Mouse (Mus musculus): ENCODE measurements around the gene Skap1.
"Not testable (repeated sequence)": the region's sequence is repeated elsewhere in the genome, so short reads cannot be mapped to it uniquely, and the experiment has no call there.

Skap1 gene

DNA sequence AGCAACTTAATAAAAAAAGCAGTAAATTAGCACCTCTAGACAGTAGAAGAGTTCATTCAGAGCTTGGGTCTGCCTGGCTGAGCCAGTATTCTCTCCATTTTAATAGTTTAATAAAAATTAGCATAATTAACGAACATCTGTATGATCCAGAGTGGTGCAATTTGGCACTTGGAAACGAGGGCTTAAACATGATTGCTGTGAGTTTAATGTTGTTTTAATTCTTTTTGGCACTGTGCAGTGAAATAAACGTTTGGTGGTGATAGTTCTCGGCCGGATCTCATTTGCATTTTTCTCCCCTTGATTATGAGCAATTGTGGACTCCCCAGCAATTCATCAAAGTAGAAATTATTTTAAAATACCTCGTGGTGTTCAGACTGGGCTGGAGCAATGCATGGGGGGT, 282.3 kb downstream of the Skap1 start:
- no peak for DNase-seq (ENCODE audit: low spot score in 2 of 2)

DNA sequence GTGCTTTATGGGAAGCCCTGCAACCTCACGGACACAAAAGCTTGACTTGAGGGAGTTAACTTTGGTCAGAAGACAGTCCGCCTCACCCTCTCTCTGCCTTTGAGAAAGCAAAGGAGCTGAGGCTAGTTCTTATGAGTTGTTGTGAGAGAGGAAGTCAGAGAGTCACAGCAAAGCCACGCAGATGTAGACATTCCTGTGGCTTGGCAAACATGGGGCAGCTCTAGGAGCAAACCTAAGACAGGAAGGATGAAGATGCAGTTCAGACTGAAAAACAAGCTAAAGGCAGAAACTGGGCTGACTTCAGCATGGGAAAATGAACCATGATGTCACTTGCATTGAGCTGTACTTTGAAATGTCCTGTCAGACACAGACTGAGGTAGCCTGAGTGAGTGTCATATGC, 283.2 kb downstream of the Skap1 start:
- no peak for DNase-seq (ENCODE audit: low spot score in 2 of 2)

DNA sequence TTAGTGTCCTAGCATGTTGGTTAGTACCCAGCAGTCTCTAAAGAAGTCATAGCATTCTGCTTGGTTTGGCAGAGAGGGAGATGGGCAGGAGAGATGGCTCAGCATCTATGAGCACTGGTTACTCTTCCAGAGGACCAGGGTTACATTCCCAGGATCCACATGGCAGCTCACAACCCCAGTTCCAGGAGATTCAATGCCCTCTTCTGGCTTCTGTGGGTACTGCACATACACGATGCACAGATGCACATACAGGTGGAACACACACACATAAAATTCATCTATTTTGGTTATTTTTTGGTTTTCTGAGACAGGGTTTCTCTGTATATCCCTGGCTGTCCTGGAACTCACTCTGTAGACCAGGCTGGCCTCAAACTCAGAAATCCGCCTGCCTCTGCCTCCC, 290.9 kb downstream of the Skap1 start:
- DNase-seq (ENCODE audit: low spot score in 2 of 2): no peak

DNA sequence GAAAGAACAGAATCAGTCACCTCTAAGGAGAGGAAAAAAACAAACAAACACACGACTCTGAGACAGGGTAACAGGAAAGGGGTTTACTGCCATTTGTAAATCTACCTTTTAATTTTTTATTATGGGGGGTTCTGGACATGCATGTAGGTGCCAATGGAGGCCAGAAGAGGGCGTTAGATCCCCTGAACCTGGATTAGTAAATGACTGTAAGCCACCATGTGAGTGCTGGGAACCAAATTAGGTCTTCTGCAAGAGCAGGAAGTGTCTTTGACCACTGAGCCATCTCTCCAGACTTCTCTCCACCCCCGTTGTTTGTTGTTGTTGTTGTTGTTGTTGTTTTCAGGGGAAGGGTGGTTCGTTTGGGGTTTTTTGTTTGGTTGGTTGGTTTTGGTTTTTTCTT, 293.0 kb downstream of the Skap1 start:
- no peak for DNase-seq (ENCODE audit: low spot score in 2 of 2)

DNA sequence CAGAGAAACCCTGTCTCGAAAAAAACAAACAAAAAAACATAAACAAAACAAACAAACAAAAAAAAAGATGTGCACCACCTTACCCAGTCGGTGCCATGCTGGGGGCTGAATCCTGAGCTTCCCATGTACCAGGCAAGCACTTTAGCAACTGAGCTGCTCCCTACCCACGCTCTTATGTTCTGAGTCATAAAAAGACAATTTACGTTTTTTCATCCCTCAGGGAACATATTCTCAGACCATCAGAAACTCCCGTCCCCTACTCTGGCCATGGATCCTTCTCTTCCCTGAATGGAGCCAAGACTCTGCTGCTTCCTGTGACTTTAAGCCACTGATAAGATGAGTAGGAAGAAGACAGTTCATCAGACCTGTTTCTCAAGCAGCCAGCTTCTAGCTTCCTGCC, 294.0 kb downstream of the Skap1 start:
- no peak for DNase-seq (ENCODE audit: low spot score in 2 of 2)

DNA sequence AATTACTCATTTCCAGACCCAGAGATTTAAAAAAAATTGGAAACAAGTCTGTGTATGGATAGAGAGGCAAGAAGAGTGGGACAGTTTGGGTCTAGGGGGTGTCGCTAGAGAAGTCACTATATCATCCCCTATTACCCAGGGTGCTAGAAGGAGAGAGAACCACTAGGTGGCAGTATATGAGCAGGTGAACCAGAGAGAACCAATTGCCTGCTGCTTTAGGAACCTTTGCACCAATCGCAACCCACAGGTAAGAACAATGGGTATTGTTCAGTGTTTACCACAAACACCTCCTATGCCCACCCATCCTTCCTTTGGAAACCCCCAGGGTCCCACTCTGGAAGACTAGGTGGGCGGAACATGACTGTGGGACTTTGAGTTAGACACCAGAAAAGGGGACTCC, 295.6 kb downstream of the Skap1 start:
- no peak for DNase-seq (ENCODE audit: low spot score in 2 of 2)

DNA sequence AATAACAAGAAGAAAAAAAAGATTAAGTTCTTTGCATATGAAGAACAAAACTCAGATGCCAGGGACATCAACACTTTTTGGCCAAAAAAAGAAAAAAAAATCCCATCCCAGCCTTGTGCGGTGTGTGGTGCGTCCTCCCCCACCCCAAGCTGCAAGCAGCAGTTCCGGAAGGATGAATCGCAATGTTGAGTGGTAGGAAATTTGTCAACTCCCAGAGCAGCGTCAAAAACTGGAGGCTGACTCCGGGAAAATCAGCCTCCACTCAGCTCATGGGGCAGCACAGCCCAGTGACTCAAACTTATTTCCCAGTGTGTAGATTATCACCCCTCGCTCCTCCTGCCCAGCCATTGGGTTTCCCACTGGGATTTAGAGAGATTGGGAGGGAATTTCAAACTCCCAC, 297.6 kb downstream of the Skap1 start:
- DNase-seq (ENCODE audit: low spot score in 2 of 2): no peak

DNA sequence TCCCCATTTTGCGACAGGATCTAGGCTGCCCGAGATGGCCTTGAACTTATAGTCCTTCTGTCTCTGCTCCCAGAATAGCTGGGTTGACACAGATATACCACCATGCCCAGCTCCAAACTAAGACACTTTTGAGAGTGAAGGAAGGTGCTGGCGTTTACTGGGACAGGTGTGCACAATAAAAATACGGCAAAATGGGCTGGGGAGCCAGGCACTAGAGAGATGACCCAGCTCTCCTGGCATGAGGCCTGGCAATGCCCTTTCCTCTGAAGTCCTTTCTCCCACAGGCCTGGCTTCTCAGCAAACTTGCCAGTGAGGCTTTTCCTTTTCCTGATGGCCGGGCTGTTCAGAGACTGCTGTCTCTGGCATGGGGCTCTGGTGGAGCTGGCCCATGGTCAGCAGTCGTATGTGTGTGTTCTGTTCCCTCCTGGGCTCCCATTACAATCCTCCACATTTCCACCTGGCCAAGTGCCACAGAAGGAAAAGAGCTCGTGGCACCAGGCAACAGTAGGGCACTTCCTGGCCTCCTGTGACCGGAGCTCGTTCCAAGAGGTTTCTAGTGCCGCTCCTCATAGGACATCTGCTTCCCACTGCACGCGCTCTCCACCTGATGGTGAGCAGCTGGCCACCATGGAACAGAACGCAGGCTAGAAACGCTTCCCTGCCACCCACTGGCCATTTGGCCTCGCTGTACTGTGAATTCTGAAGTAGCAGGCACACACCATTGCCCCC, 298.5 kb downstream of the Skap1 start:
- peak; percentile 38 to 79 for DNase-seq (ENCODE audit: low spot score in 2 of 2)

DNA sequence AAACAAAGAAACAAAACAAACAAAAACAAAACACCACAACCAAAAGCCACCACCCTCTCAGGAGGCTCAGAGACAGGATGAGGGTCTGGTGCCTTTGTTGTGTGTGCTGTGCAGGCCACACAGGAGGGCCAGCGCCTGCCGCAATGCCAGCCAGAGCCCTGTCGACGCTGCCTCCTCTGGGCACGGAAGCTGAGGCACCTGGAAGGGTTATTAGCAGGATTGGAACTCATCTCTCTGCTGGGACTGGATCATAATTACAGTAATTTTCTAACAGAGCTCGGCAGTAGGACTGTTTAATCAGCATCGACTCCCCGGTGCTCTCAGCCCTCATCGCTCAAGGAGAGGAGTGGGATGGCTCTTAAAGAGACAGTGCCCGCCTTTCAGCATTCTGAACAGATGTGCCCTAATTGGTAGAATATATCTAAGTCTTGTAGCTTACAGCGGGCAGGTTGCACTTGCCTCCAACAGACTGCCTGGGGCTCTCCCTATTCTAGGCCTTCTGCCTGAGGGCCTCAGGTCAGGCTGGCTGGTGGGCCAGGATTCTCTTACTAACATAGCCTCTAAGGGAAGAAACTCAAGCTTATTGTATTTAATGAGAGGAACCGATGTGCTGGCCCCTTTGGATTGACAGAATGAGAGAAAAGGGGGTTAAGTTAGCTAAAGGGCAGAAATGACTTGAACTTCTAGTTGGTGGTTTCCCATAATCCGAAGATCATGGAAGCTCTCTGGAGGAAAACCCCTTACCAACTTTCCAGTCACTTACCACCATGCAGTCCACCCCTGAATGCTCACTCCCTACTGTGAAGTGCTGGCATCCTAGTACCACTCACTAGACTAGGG, 300.3 kb downstream of the Skap1 start:
- DNase-seq (ENCODE audit: low spot score in 2 of 2): no peak

DNA sequence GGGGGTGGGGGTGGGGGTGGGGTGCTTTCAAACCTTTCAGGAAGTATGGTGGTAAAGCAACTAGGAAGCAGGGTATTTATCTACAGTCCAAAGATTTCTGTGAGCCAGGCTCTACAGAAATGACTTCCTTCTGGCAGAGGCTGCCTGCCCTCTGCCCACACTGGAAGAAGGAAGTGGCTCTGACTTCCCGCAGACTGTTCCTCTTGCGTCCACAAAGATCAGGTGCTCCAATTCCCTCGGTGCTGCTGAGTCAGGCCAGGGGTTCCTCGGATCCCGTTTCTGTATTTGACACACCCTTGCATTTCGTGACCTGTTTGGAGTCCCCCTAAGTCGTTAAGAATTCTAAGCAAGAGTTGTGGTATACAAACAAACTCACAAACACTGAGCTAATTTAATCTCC, 301.3 kb downstream of the Skap1 start:
- no peak for DNase-seq (ENCODE audit: low spot score in 2 of 2)

DNA sequence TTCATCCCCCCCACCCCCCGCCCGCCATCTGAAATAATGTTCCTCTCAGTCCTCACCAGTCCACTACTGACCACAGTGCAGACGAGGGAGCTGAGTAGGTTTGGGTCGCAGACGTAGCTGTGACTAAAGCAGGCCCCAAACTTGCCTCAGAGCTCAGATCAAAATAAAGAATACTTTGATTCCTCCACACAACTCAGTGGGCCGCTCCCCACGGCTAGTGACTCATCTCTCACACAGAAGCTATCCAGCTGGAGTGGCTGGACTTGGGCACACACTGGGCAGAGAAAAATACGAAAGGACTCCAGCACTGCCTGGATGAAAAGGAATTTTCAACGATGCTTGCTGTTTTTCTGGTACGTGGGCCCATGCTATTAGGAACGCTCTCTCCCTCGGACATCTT, 302.2 kb downstream of the Skap1 start:
- no peak for DNase-seq (ENCODE audit: low spot score in 2 of 2)

DNA sequence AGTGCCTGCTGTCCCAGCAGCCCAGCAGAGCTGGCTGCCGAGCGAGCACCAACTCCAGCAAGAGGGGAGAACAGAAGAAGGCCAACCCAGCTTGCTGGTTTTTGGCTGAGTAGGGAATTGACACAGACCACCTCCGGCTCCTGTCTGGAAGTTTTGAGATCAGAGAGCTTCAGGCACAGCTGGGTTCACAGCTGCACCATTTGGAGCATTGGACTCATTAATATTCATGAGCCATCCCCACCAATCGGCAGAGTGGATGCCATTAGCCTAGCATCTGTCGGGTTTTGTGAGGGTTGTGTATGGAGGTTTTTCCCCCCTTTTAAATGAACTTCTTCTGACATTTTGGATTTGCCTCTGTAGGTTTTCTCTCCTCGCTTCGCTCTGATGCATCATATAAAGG, 302.7 kb downstream of the Skap1 start:
- no peak for DNase-seq (ENCODE audit: low spot score in 2 of 2)

DNA sequence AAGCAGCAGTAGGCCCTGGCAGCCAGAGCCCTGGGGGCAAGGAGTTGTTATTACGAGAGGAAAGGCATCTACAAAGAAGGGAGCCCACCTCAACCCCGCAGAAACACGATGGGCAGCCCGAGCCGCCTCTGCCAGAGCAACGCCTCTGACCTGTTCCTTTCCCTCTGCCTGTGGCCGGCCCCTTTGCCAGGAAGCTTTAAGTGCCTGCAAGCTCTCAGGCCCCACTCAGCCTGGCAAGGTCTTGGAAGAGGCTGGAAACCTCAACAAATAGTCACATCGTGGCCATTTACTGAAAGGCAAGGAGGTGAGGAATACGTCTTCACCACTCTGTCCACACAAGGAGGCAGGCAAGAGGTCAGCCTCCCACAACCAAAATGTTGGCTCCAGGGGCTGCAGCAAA, 303.8 kb downstream of the Skap1 start:
- DNase-seq (ENCODE audit: low spot score in 2 of 2): no peak

DNA sequence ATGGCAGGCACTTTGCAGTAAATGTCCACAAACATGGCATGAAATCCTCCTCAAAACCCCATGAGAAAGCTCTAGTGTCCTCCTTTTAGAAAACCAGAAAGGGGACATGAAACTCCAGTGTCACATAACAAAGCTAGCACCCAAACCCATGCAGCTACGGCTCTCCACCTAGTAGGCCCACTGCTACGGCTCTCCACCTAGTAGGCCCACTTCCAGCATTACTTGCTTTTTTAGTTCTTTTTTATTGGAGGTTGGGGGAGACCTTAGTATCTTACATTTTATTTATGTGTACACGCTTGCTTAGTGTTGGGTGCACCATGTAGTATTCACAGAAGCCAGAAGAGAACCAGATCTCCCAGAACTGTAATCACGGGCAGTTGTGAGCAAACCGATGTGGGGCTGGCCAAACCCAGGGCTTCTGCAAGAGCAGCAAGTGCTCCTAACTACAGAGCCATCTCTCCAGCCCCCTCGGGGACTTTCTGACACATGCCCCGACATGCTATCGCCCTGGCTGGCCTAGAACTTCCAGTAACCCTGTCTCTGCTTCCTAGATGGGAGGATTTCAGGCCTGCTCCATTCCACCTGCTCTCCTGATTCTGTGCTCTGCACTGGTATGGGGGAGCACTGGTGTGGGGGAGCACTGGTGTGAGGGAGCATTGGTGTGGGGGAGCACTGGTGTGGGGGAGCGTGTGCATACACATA, 307.0 kb downstream of the Skap1 start:
- no peak for DNase-seq (ENCODE audit: low spot score in 2 of 2)

DNA sequence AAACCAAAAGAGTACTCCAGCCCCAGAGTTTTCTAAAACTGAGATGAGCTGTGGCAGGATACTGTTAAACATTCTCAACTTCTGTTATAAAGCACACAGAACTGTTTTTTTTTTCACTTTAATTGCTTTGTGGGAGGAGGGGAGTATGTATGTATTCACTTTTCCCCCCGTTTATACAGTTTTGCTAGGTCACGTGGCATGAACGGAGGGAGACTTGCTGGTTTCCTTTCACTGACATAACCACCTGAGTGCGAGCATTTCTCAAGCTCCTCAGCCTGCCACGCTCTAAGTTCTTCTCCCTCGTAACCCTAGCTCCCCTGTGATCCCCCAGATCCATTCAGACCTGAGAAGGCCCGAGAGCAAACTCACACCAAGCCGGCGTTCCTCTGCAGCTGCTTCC, 308.0 kb downstream of the Skap1 start:
- DNase-seq (ENCODE audit: low spot score in 2 of 2): no peak

DNA sequence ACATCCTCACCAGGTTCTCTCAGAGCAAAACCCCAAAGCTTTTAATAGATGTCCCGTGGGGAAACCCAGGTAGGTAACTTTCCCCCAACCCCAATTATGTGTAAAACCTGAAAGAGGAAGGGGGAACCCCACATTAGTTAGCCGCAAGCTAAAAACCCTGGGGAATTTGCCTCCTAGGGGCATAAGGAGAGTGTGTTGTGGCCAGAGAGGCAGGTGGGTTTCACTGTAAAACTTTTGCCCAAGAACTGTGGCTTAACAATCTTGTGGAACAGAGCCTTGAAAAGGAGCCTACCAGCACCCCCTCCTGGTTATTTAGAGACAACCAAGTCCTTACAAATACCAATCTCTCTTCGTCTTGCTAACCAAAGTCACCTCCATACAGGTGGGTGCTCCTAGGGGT, 310.1 kb downstream of the Skap1 start:
- DNase-seq (ENCODE audit: low spot score in 2 of 2): no peak

DNA sequence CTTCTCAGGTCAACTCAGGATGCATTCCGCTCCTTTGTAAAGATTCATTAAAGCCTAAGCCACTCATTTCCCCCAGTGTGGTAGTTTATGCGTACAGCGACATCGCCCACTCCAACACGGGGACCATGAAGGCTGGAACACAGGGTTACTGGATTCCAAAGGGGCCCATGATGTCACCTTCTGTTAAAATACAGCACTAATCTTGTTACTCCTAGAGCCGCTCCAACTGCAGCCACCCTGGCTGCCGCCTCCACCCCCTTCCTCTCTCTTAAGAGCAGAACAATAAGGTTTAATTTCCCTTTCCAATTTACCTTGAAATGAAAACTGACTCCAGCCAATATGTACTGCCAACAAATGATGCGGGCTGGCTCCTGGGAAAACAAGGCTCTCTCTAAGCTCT, 310.7 kb downstream of the Skap1 start:
- DNase-seq (ENCODE audit: low spot score in 2 of 2): no peak

DNA sequence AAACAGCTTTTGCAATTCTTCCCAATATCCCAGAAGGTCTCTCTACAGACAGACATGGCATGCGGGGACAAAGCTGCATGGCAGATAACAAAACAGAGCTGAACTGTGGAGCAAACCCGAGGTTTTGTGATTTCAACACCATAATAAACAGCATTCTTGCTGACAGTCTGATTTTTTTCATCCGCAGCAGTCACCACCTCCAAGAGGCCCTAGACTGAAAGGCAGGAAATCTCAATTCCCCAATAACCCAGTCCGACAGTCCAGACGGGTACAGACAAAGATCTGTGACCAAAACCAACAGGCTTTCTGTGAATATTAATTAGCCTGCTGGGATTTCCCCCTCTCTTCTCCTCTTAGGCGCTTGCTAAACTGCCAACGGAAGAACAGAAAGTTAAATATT, 311.3 kb downstream of the Skap1 start:
- no peak for DNase-seq (ENCODE audit: low spot score in 2 of 2)

DNA sequence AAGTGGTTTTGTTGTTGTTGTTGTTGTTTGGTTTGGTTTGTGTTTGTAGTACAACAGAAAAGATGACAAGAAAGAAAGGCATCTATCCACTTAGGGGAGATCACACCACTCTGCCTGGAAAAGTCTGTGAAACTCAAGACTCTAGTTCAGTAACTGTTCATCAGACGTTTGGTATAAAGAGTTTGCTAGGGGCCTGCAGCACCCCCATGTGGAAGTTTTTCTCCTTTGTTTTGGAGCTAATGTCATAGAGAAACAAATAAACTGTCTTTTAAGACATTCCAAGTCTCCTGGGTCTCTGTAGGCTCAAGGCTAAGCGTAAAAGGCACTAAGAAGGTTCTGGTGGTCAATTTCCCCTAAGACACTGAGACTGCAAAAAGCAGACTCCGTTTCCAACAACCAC, 311.7 kb downstream of the Skap1 start:
- DNase-seq (ENCODE audit: low spot score in 2 of 2): no peak

DNA sequence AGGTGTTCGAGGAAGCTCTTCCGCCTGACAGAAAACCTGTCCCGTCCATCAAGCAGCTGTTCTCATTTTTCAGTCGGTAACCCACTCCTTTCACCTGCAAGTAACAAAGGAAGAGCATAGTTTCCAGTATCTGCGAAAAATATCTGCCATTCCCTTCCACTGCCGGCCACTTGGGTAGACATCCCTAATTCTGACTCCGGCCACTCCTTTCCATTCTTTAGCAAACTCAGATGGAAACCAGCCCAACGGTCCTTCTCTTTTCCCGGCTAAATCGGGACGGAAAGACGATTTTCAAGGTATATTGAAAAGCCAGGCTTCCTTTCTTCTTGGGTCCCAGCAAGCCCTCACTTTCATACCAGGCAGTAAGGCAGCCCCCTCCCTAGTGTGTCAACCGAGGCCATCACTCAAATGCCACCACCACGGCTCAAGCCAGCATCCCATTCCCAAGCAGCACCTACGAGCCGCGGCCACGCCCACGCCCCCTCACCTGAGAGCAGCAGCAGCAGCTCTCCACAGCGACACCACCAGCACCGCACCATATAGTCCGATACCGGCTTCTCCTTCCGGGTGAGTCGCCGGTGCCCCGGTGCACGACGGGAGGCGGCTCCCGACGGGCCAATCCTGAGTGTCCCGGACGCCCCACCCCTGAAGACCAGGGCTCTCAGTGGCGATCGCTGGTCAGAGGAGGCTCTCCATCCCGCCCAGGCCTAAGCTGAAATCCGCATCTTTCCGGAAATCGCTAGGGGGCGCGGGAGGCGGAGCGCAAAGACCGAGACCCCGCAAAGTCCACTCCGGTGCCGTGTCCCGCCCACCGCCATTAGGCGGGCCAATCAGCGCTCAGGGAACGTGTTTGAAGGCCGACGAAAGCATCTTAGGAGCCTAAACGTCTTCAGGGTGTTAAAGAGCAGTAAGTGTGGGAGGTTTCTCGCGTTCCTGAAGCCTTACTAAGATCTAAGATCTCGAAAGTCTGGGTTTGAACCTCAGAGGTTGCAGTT, 312.9 kb downstream of the Skap1 start, which contains the start of gene Snx11:
Snx11 (minus strand) TSS at position 592 of the 995 bp plus-strand sequence.
- DNase-seq (ENCODE audit: low spot score in 2 of 2): peak; percentile 98 to 99

DNA sequence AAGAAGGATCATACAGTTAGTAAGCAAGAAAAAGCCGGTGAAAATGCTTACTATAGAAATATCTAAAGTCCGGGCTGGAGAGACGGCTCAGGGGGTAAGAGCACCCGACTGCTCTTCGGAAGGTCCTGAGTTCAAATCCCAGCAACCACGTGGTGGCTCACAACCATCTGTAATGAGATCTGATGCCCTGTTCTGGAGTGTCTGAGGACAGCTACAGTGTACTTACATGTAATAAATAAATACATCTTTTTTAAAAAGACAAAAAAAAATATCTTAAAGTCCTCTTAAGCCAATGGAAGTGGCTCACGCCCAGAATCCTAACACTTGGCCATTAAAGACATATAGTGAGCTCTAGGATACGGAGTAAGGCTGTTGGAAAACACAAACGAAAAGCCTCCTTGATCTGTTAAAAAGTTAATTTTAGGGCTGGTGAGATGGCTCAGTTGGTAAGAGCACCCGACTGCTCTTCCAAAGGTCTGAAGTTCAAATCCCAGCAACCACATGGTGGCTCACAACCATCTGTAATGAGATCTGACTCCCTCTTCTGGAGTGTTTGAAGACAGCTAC, 313.8 kb downstream of the Skap1 start:
- DNase-seq (ENCODE audit: low spot score in 2 of 2): not testable (repeated sequence)

Data from cerebellum, postnatal 4 days (tissue).